Comparison of ENCODE assay signal across 26 mouse cellular contexts in the genomic region with DNA sequence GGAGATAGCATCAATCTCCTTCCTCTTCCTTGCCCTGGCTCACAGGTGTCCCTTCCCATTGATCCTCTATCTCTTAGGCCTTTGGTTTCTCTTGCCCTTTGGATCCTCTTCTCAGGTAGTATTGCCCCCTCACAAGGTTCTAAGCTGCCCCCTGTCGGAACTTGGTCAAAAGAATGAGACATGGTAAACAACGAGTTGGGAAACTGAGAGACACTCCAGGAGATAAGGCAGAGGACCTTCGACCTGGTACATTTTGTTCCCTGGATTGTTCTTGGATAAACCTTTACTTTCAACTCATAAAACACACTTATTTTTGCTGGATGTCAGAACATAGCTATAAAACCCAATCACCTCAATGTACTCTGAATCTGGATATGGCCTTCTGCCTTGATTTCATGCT. TPM values are rescaled to one million over a fixed set of nuclear protein-coding genes. Genes with fewer than 3 reads are reported as not detected.
DNase-seq lines count a peak whose midpoint lies in the region; ATAC-seq and TF ChIP-seq lines count a peak whose summit lies in the region.
"Had no signal": no experiment of that assay in that cellular context is flagged by ENCODE, and none has a peak within 500 bp of the region (broad histone marks: within the 10 kb centered on the region; RNA-seq: fewer than 3 reads in every experiment).

No protein-coding gene starts in this region.

- no peak overlapping the region for H3K4me2 ChIP-seq in liver, embryonic 11.5 days
- H3K4me2 ChIP-seq in liver, embryonic 12.5 days, result no peak overlapping the region
- H3K4me2 ChIP-seq: forebrain, embryonic 13.5 days; heart, embryonic 12.5 days; heart, embryonic 15.5 days; hindbrain, embryonic 14.5 days had no signal

- H3K36me3 ChIP-seq in kidney, adult 2 months (ENCODE audit: control insufficient read depth, insufficient read depth, low read length), result no peaks in the 10 kb centered on the region
- H3K36me3 ChIP-seq in liver, embryonic 11.5 days (ENCODE audit: control insufficient read depth, insufficient read depth, low read length), result no peaks in the 10 kb centered on the region
- H3K36me3 ChIP-seq in liver, embryonic 12.5 days, result no peaks in the 10 kb centered on the region
- H3K36me3 ChIP-seq: forebrain, embryonic 10.5 days; heart, embryonic 12.5 days; heart, embryonic 15.5 days had no signal

- no peaks in the 10 kb centered on the region; the same call in 1 of the 2 replicates for H3K9me3 ChIP-seq in liver, embryonic 11.5 days (ENCODE audit: control insufficient read depth, low read length)
- 0 out of 2 replicates have a peak, but pooled peaks cover 6% of the 10 kb centered on the region for H3K9me3 ChIP-seq in liver, embryonic 12.5 days (replicated peaks)
- H3K9me3 ChIP-seq: forebrain, embryonic 10.5 days; forebrain, embryonic 13.5 days; heart, embryonic 15.5 days had no signal

- H3K27ac ChIP-seq in kidney, adult 2 months (ENCODE audit: insufficient read depth, low read depth, low read length), result peak overlapping the region; percentile 86; the same call in 1 of the 2 replicates
- no peak overlapping the region for H3K27ac ChIP-seq in liver, embryonic 11.5 days (ENCODE audit: low read depth, low read length)
- no peak overlapping the region for H3K27ac ChIP-seq in liver, embryonic 12.5 days
- H3K27ac ChIP-seq: forebrain, embryonic 10.5 days; forebrain, embryonic 13.5 days; heart, embryonic 15.5 days; hindbrain, embryonic 14.5 days; hindbrain, postnatal 0 days had no signal

- no peak for TF ChIP-seq POLR2A in kidney, adult 2 months (IDR thresholded peaks at IDR 0.05; ENCODE audit: low read depth, low read length)

- no peak overlapping the region for H3K9ac ChIP-seq in liver, embryonic 11.5 days (ENCODE audit: low read depth, low read length)
- H3K9ac ChIP-seq in liver, embryonic 12.5 days, result no peak overlapping the region
- H3K9ac ChIP-seq: forebrain, embryonic 13.5 days; heart, embryonic 12.5 days; heart, embryonic 15.5 days; hindbrain, embryonic 14.5 days had no signal

- ATAC-seq in liver, embryonic 11.5 days (replicated peaks; ENCODE audit: low FRiP score), result no peak
- ATAC-seq in liver, embryonic 12.5 days, result no peak
- ATAC-seq: activated CD4-positive, CD25-positive, alpha-beta regulatory T cell, adult 4 months; forebrain, embryonic 13.5 days; forebrain, embryonic 16.5 days; hindbrain, postnatal 0 days had no signal

- H3K27me3 ChIP-seq in kidney, adult 2 months (replicated peaks; ENCODE audit: control insufficient read depth, insufficient read depth, low read length), result no peaks in the 10 kb centered on the region
- no peaks in the 10 kb centered on the region for H3K27me3 ChIP-seq in liver, embryonic 11.5 days (replicated peaks; ENCODE audit: control insufficient read depth, insufficient read depth, low read length)
- H3K27me3 ChIP-seq in liver, embryonic 12.5 days (replicated peaks), result no peaks in the 10 kb centered on the region
- H3K27me3 ChIP-seq: forebrain, embryonic 13.5 days; heart, embryonic 12.5 days; heart, embryonic 15.5 days had no signal

- TF ChIP-seq CTCF in kidney, adult 2 months (conservative IDR thresholded peaks at IDR 0.05; ENCODE audit: insufficient read depth, insufficient read length, low read depth, low read length), result no peak; the same call in 1 of the 2 replicates

- no peak overlapping the region for H3K4me3 ChIP-seq in kidney, adult 2 months (ENCODE audit: insufficient read depth, low read depth, low read length)
- no peak overlapping the region for H3K4me3 ChIP-seq in liver, embryonic 11.5 days (ENCODE audit: low read depth, low read length)
- no peak overlapping the region for H3K4me3 ChIP-seq in liver, embryonic 12.5 days
- H3K4me3 ChIP-seq: forebrain, embryonic 10.5 days; forebrain, embryonic 13.5 days; heart, embryonic 12.5 days; heart, embryonic 15.5 days had no signal

- peaks cover 4% of the 10 kb centered on the region; the same call in 1 of the 2 replicates for H3K4me1 ChIP-seq in kidney, adult 2 months (ENCODE audit: control insufficient read depth, insufficient read depth, low read length)
- no peaks in the 10 kb centered on the region for H3K4me1 ChIP-seq in liver, embryonic 11.5 days (replicated peaks; ENCODE audit: control insufficient read depth, insufficient read depth, low read length)
- no peaks in the 10 kb centered on the region for H3K4me1 ChIP-seq in liver, embryonic 12.5 days
- H3K4me1 ChIP-seq: forebrain, embryonic 10.5 days; forebrain, embryonic 13.5 days; heart, embryonic 12.5 days; heart, embryonic 15.5 days had no signal

- 62% methylated on average over 3 of the region's 3 CpGs for WGBS in kidney, adult 2 months
- WGBS in liver, embryonic 11.5 days, result 75% methylated on average over 3 of the region's 3 CpGs
- WGBS in liver, embryonic 12.5 days (ENCODE audit: insufficient replicate concordance), result 63% methylated on average over 3 of the region's 3 CpGs

- DNase-seq in kidney, adult 2 months, result peak; percentile 18
- no peak for DNase-seq in kidney, adult 18-20 months
- DNase-seq in liver, embryonic 11.5 days (ENCODE audit: low spot score), result peak; percentile 19
- DNase-seq in yolk sac, embryonic 10.5 days (ENCODE audit: low spot score), result peak; percentile 85
- no peak for DNase-seq in spleen, postnatal 10 days (ENCODE audit: low spot score in 2 of 2)
- DNase-seq: adrenal gland, adult 8-10 months; adrenal gland, postnatal 36 days; cerebellum, adult 18-20 months; cerebellum, adult 9-10 months; cerebellum, postnatal 14 days; gastrocnemius, postnatal 14 days; heart, adult 18-20 months; heart, postnatal 10 days; heart, postnatal 4 days had no signal

RNA-seq across cellular contexts. Expression of a gene that starts 20.7 kb away (rescaled TPM):
- polyA plus RNA-seq in kidney, adult 2 months (2012; rRNA removed), result 0.08 TPM in 1 of 2 replicates, not detected in the other
- not detected in 2 replicates for polyA plus RNA-seq in liver, embryonic 11.5 days (2014; fragmentation: Nextera tagmentation; extraction: Ambion mirVana)
- polyA plus RNA-seq in liver, embryonic 12.5 days (2016; fragmentation: Nextera tagmentation; extraction: Ambion mirVana), result not detected in 2 replicates
- polyA plus RNA-seq: activated CD4-positive, CD25-positive, alpha-beta regulatory T cell, adult 4 months; embryonic facial prominence, embryonic 11.5 days; embryonic facial prominence, embryonic 14.5 days; forebrain, embryonic 10.5 days; forebrain, embryonic 13.5 days; forebrain, embryonic 16.5 days; heart, embryonic 12.5 days; hindbrain, embryonic 11.5 days; hindbrain, embryonic 14.5 days; hindbrain, postnatal 0 days had no signal

RNA-seq across cellular contexts. Expression of a gene that starts 27.4 kb away (rescaled TPM):
- 0.03 TPM in 1 of 2 replicates, not detected in the other for polyA plus RNA-seq in kidney, adult 2 months (2012; rRNA removed)
- not detected in 2 replicates for polyA plus RNA-seq in liver, embryonic 11.5 days (2014; fragmentation: Nextera tagmentation; extraction: Ambion mirVana)
- not detected in 2 replicates for polyA plus RNA-seq in liver, embryonic 12.5 days (2016; fragmentation: Nextera tagmentation; extraction: Ambion mirVana)
- polyA plus RNA-seq: activated CD4-positive, CD25-positive, alpha-beta regulatory T cell, adult 4 months; embryonic facial prominence, embryonic 11.5 days; embryonic facial prominence, embryonic 14.5 days; forebrain, embryonic 10.5 days; heart, embryonic 12.5 days; heart, embryonic 15.5 days; hindbrain, embryonic 11.5 days; hindbrain, embryonic 14.5 days had no signal

RNA-seq across cellular contexts. Expression of a gene that starts 55.8 kb away (rescaled TPM):
- 0.09 and 0.14 TPM in 2 replicates for polyA plus RNA-seq in kidney, adult 2 months (2012; rRNA removed)
- not detected in 2 replicates for polyA plus RNA-seq in liver, embryonic 11.5 days (2014; fragmentation: Nextera tagmentation; extraction: Ambion mirVana)
- polyA plus RNA-seq in liver, embryonic 12.5 days (2016; fragmentation: Nextera tagmentation; extraction: Ambion mirVana), result not detected in 2 replicates
- polyA plus RNA-seq: activated CD4-positive, CD25-positive, alpha-beta regulatory T cell, adult 4 months; embryonic facial prominence, embryonic 11.5 days; embryonic facial prominence, embryonic 14.5 days; forebrain, embryonic 10.5 days; forebrain, embryonic 13.5 days; forebrain, embryonic 16.5 days; heart, embryonic 12.5 days; heart, embryonic 15.5 days; hindbrain, embryonic 11.5 days; hindbrain, embryonic 14.5 days; hindbrain, postnatal 0 days had no signal

Comparison
In these comparisons a context has a peak if more than half of its experiments do, and no peak if none do; other contexts are left out.
1. DNase-seq: peak in kidney, adult 2 months (single experiment), liver, embryonic 11.5 days (single experiment) and yolk sac, embryonic 10.5 days (single experiment); none in kidney, adult 18-20 months (single experiment) and spleen, postnatal 10 days (0 of 2).